19 mouse cellular contexts compared by ENCODE assay signal in genomic region chr1:88219054-88219453, GRCm38 (mm10). TPM values are rescaled to one million over a fixed set of nuclear protein-coding genes. Genes with fewer than 3 reads are reported as not detected.
DNase-seq lines count a peak whose midpoint lies in the region; ATAC-seq and TF ChIP-seq lines count a peak whose summit lies in the region.
"Had no signal": no experiment of that assay in that cellular context is flagged by ENCODE, and none has a peak within 500 bp of the region (broad histone marks: within the 10 kb centered on the region; RNA-seq: fewer than 3 reads in every experiment).

No protein-coding gene starts in this region.

- no peak for TF ChIP-seq EP300 in lung, postnatal 0 days (IDR thresholded peaks at IDR 0.05)

- no peak for TF ChIP-seq CTCF in lung, postnatal 0 days (IDR thresholded peaks at IDR 0.05)

- 11% methylated on average over 1 of the region's 1 CpGs for WGBS in lung, postnatal 0 days

- no peaks in the 10 kb centered on the region for H3K36me3 ChIP-seq in lung, postnatal 0 days (ENCODE audit: insufficient read depth, low read length)
- H3K36me3 ChIP-seq in splenic B cell, adult 2 months (ENCODE audit: control insufficient read depth, insufficient read depth, low read length, poor library complexity, severe bottlenecking): no peaks in the 10 kb centered on the region
- H3K36me3 ChIP-seq: heart, embryonic 13.5 days; hindbrain, embryonic 13.5 days; limb, embryonic 13.5 days; midbrain, embryonic 12.5 days; stomach, embryonic 15.5 days had no signal

- H3K27me3 ChIP-seq in lung, postnatal 0 days (replicated peaks; ENCODE audit: insufficient read depth, low read length): no peaks in the 10 kb centered on the region
- H3K27me3 ChIP-seq in splenic B cell, adult 2 months (ENCODE audit: control insufficient read depth, insufficient read depth, low read length, poor library complexity, severe bottlenecking): no peaks in the 10 kb centered on the region
- H3K27me3 ChIP-seq: heart, embryonic 13.5 days; hindbrain, embryonic 13.5 days; limb, embryonic 13.5 days; midbrain, embryonic 12.5 days; stomach, embryonic 15.5 days had no signal

- H3K9me3 ChIP-seq in lung, postnatal 0 days (ENCODE audit: low read length): peaks cover 28% of the 10 kb centered on the region

- H3K4me1 ChIP-seq in lung, postnatal 0 days (ENCODE audit: insufficient read depth, low read depth, low read length): no peaks in the 10 kb centered on the region
- H3K4me1 ChIP-seq: heart, embryonic 13.5 days; hindbrain, embryonic 13.5 days; limb, embryonic 13.5 days; midbrain, embryonic 12.5 days; stomach, embryonic 15.5 days had no signal

- DNase-seq in heart, adult 11 months: peak; percentile 86
- no peak for DNase-seq in heart, postnatal 36 days
- DNase-seq in lung, postnatal 0 days (ENCODE audit: low spot score): peak; percentile 8
- no peak for DNase-seq in lung, postnatal 10 days
- peak; percentile 5 for DNase-seq in NIH3T3 (ENCODE audit: low read depth)
- DNase-seq in splenic B cell, adult 2 months (ENCODE audit: low read depth, low spot score): peak; percentile 19
- DNase-seq in ovary, postnatal 36 days (ENCODE audit: low spot score): no peak
- DNase-seq: cerebellum, adult 11-12 months; embryo, embryonic 11 days; kidney, adult 18-20 months; layer of hippocampus, postnatal 36 days; lung, postnatal 36 days had no signal

- H3K4me2 ChIP-seq in lung, postnatal 0 days (replicated peaks; ENCODE audit: low read depth, low read length): no peak overlapping the region
- H3K4me2 ChIP-seq: heart, embryonic 13.5 days; hindbrain, embryonic 13.5 days; limb, embryonic 13.5 days; midbrain, embryonic 12.5 days; stomach, embryonic 15.5 days had no signal

- no peak for ATAC-seq in lung, postnatal 0 days

- intact Hi-C loops in heart, postnatal 36 days (cut with DNase I): no loop called here

- no peak overlapping the region for H3K27ac ChIP-seq in lung, postnatal 0 days (ENCODE audit: low read length)
- H3K27ac ChIP-seq: heart, embryonic 13.5 days; hindbrain, embryonic 13.5 days; limb, embryonic 13.5 days; midbrain, embryonic 12.5 days; stomach, embryonic 15.5 days had no signal

- H3K4me3 ChIP-seq in lung, postnatal 0 days (ENCODE audit: low read depth, low read length): no peak overlapping the region
- H3K4me3 ChIP-seq: heart, embryonic 13.5 days; hindbrain, embryonic 13.5 days; limb, embryonic 13.5 days; midbrain, embryonic 12.5 days; stomach, embryonic 15.5 days had no signal

- H3K9ac ChIP-seq in lung, postnatal 0 days (replicated peaks; ENCODE audit: low read depth): no peak overlapping the region
- H3K9ac ChIP-seq: heart, embryonic 13.5 days; hindbrain, embryonic 13.5 days; limb, embryonic 13.5 days; midbrain, embryonic 12.5 days; stomach, embryonic 15.5 days had no signal

RNA-seq across cellular contexts. Expression of gene Ugt1a1, which starts 7.3 kb away (rescaled TPM):
- not detected for total RNA-seq in heart, postnatal 36 days (2021)
- 0.21 and 0.26 TPM in 2 replicates for polyA plus RNA-seq in lung, postnatal 0 days (2015; fragmentation: Nextera tagmentation; extraction: Ambion mirVana)
- total RNA-seq: ES-E14; layer of hippocampus, postnatal 36 days had no signal
- polyA plus RNA-seq: heart, embryonic 13.5 days; hindbrain, embryonic 13.5 days; midbrain, embryonic 12.5 days had no signal

RNA-seq across cellular contexts. Expression of gene Mroh2a, which starts 7.7 kb away (rescaled TPM):
- not detected for total RNA-seq in heart, postnatal 36 days (2021)
- 0.15 and 0.43 TPM in 2 replicates for polyA plus RNA-seq in lung, postnatal 0 days (2015; fragmentation: Nextera tagmentation; extraction: Ambion mirVana)

RNA-seq across cellular contexts. Expression of gene Dnajb3, which starts 13.5 kb away (rescaled TPM):
- under 1 TPM in 1 of 2 experiments, not detected in 1; 0.33 TPM for total RNA-seq in heart, postnatal 36 days (2021)
- 2.7 and 3.8 TPM in 2 replicates for polyA plus RNA-seq in lung, postnatal 0 days (2015; fragmentation: Nextera tagmentation; extraction: Ambion mirVana)

RNA-seq across cellular contexts. Expression of gene Ugt1a2, which starts 18.7 kb away (rescaled TPM):
- under 1 TPM in 1 of 2 experiments, not detected in 1; 0.14 TPM for total RNA-seq in heart, postnatal 36 days (2021)
- 0.08 and 0.11 TPM in 2 replicates for polyA plus RNA-seq in lung, postnatal 0 days (2015; fragmentation: Nextera tagmentation; extraction: Ambion mirVana)
- total RNA-seq: ES-E14; layer of hippocampus, postnatal 36 days had no signal
- polyA plus RNA-seq: heart, embryonic 13.5 days; hindbrain, embryonic 13.5 days; limb, embryonic 13.5 days had no signal

RNA-seq across cellular contexts. Expression of gene Ugt1a5, which starts 53.2 kb away (rescaled TPM):
- under 1 TPM; 0.24 to 0.42 TPM for total RNA-seq in heart, postnatal 36 days (2021)
- not detected in 2 replicates for polyA plus RNA-seq in lung, postnatal 0 days (2015; fragmentation: Nextera tagmentation; extraction: Ambion mirVana)
- total RNA-seq: ES-E14; layer of hippocampus, postnatal 36 days had no signal
- polyA plus RNA-seq: heart, embryonic 13.5 days; hindbrain, embryonic 13.5 days; large intestine, adult 2 months; limb, embryonic 13.5 days; midbrain, embryonic 12.5 days; stomach, embryonic 15.5 days had no signal

Comparison
In these comparisons a context has a peak if more than half of its experiments do, and no peak if none do; other contexts are left out.
1. DNase-seq: peak in heart, adult 11 months (single experiment), lung, postnatal 0 days (single experiment), NIH3T3 (single experiment) and splenic B cell, adult 2 months (single experiment); none in heart, postnatal 36 days (0 of 2), lung, postnatal 10 days (single experiment) and ovary, postnatal 36 days (single experiment).